Mouse (Mus musculus): ENCODE results near the gene Rhd. TPM values are rescaled to one million over a fixed set of nuclear protein-coding genes. Genes with fewer than 3 reads are reported as not detected.
A peak's percentile ranks its signal among the peaks of the same experiment; 100 is the strongest.

The Rhd gene
- polyA plus RNA-seq, 1 experiment from 2014 or later, result 0.54 TPM

- Histone ChIP-seq H3K9me3 (ENCODE audit: control insufficient read depth, low read length) (no peaks in the 10 kb centered on the region), H3K9ac (replicated peaks; ENCODE audit: low read length) (peak within 1 kb of the TSS; percentile 100), H3K4me2 (ENCODE audit: low read length) (peak within 1 kb of the TSS; percentile 59), H3K4me3 (replicated peaks; ENCODE audit: low read depth, low read length) (peak within 1 kb of the TSS; percentile 98), H3K27ac (replicated peaks; ENCODE audit: low read depth, low read length) (peak within 1 kb of the TSS; percentile 98), H3K36me3 (ENCODE audit: control insufficient read depth, insufficient read depth, low read length) (no peaks in the 10 kb centered on the region), H3K4me1 (ENCODE audit: control insufficient read depth, insufficient read depth, low read length) (peaks cover 20% of the 10 kb centered on the region), H3K27me3 (ENCODE audit: control insufficient read depth, insufficient read depth, low read length) (peaks cover 10% of the 10 kb centered on the region)
- ATAC-seq (ENCODE audit: low FRiP score, low TSS enrichment) (peak; percentile 97), DNase-seq (peak; percentile 99)
- under 1% methylated on average over 38 of the region's 38 CpGs for WGBS
Observed at GRCm38 (mm10) chr4:134853259-134853636, 11.1 kb upstream of the Rhd start, which contains the start of gene Maco1. Maco1 (minus strand) TSS chr4:134853345.

- ATAC-seq (ENCODE audit: low FRiP score, low TSS enrichment), result peak; percentile 95
- WGBS, result under 1% methylated on average over 91 of the region's 91 CpGs
- Histone ChIP-seq H3K9ac (replicated peaks; ENCODE audit: low read length) (peak overlapping the region; percentile 88), H3K4me1 (ENCODE audit: control insufficient read depth, insufficient read depth, low read length) (peaks cover 20% of the 10 kb centered on the region), H3K27me3 (ENCODE audit: control insufficient read depth, insufficient read depth, low read length) (peaks cover 10% of the 10 kb centered on the region), H3K27ac (replicated peaks; ENCODE audit: low read depth, low read length) (peak overlapping the region; percentile 98), H3K4me3 (replicated peaks; ENCODE audit: low read depth, low read length) (peak overlapping the region; percentile 98), H3K4me2 (ENCODE audit: low read length) (peak overlapping the region; percentile 53), H3K9me3 (ENCODE audit: control insufficient read depth, low read length) (no peaks in the 10 kb centered on the region), H3K36me3 (ENCODE audit: control insufficient read depth, insufficient read depth, low read length) (no peaks in the 10 kb centered on the region)
- peak; percentile 98 for DNase-seq
Observed at GRCm38 (mm10) chr4:134853637-134854485, 10.5 kb upstream of the Rhd start.

DNA sequence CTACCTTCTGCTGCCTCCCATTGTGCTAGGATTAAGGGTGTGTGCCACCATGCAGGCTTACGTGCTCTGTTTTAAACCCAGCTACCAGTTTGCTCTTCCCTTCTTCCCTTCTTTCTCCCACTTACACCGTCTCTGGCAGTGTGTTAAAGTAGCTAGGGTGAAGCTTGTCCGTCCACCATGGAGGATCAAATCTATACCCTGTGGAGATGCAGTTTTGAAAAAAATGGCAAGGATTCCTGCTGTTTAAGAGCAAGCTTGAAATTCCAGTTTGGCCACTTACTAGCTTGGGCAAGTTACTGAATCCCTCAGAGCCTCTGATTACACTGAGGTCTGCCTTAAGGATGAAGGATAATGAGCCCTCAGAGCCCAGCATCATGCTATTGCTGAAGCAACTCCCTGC is 9.0 kb upstream of the Rhd start:
- no peaks in the 10 kb centered on the region for H3K9me3 ChIP-seq (ENCODE audit: control insufficient read depth, low read length)
- ATAC-seq (ENCODE audit: low FRiP score, low TSS enrichment) (no peak), DNase-seq (no peak)
- no peak overlapping the region for H3K9ac ChIP-seq (replicated peaks; ENCODE audit: low read length)
- H3K27me3 ChIP-seq (ENCODE audit: control insufficient read depth, insufficient read depth, low read length), result peaks cover 10% of the 10 kb centered on the region
- no peak overlapping the region for H3K27ac ChIP-seq (replicated peaks; ENCODE audit: low read depth, low read length)
- WGBS, result 44% methylated on average over 3 of the region's 3 CpGs
- no peaks in the 10 kb centered on the region for H3K36me3 ChIP-seq (ENCODE audit: control insufficient read depth, insufficient read depth, low read length)
- H3K4me1 ChIP-seq (ENCODE audit: control insufficient read depth, insufficient read depth, low read length), result peaks cover 15% of the 10 kb centered on the region
- no peak overlapping the region for H3K4me3 ChIP-seq (replicated peaks; ENCODE audit: low read depth, low read length)
- H3K4me2 ChIP-seq (ENCODE audit: low read length), result no peak overlapping the region

- DNase-seq (no peak), ATAC-seq (ENCODE audit: low FRiP score, low TSS enrichment) (no peak)
- Histone ChIP-seq H3K27ac (replicated peaks; ENCODE audit: low read depth, low read length) (no peak overlapping the region), H3K4me3 (replicated peaks; ENCODE audit: low read depth, low read length) (no peak overlapping the region), H3K9me3 (ENCODE audit: control insufficient read depth, low read length) (no peaks in the 10 kb centered on the region), H3K36me3 (ENCODE audit: control insufficient read depth, insufficient read depth, low read length) (no peaks in the 10 kb centered on the region), H3K27me3 (ENCODE audit: control insufficient read depth, insufficient read depth, low read length) (peaks cover 10% of the 10 kb centered on the region), H3K4me2 (ENCODE audit: low read length) (no peak overlapping the region), H3K4me1 (ENCODE audit: control insufficient read depth, insufficient read depth, low read length) (peaks cover 8% of the 10 kb centered on the region), H3K9ac (replicated peaks; ENCODE audit: low read length) (no peak overlapping the region)
- WGBS, result 70% methylated on average over 5 of the region's 5 CpGs
Observed at GRCm38 (mm10) chr4:134856056-134856455, 8.3 kb upstream of the Rhd start.

- WGBS, result 34% methylated on average over 5 of the region's 5 CpGs
- H3K4me2 ChIP-seq (ENCODE audit: low read length), result no peak overlapping the region
- ATAC-seq (ENCODE audit: low FRiP score, low TSS enrichment) (no peak), DNase-seq (no peak)
- H3K27me3 ChIP-seq (ENCODE audit: control insufficient read depth, insufficient read depth, low read length), result peaks cover 10% of the 10 kb centered on the region
- no peaks in the 10 kb centered on the region for H3K36me3 ChIP-seq (ENCODE audit: control insufficient read depth, insufficient read depth, low read length)
- H3K4me3 ChIP-seq (replicated peaks; ENCODE audit: low read depth, low read length), result no peak overlapping the region
- no peak overlapping the region for H3K9ac ChIP-seq (replicated peaks; ENCODE audit: low read length)
- H3K9me3 ChIP-seq (ENCODE audit: control insufficient read depth, low read length), result no peaks in the 10 kb centered on the region
- H3K27ac ChIP-seq (replicated peaks; ENCODE audit: low read depth, low read length), result no peak overlapping the region
- peaks cover 4% of the 10 kb centered on the region for H3K4me1 ChIP-seq (ENCODE audit: control insufficient read depth, insufficient read depth, low read length)
Observed at GRCm38 (mm10) chr4:134856501-134856900, 7.8 kb upstream of the Rhd start.

DNA sequence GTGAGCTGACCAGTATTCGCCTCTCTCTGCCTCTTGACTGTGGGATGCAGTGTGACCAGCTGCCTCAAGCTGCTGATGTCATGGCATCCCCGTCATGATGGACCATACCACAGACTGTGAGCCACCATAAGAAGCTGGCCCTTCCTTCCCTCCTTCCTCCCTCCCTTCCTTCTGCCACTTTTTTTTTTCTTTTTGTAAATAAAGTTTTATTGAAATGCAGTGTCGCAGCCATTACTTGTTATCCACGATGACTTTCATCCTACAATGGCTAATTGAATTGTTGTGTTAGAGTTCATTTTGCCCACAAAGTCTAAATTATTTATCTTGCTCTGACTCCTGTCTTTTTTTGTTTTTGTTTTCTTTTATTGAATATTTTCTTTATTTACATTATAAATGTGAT is 5.8 kb upstream of the Rhd start:
- peaks cover 10% of the 10 kb centered on the region for H3K27me3 ChIP-seq (ENCODE audit: control insufficient read depth, insufficient read depth, low read length)
- H3K9ac ChIP-seq (replicated peaks; ENCODE audit: low read length), result no peak overlapping the region
- ATAC-seq (ENCODE audit: low FRiP score, low TSS enrichment) (no peak), DNase-seq (no peak)
- H3K4me2 ChIP-seq (ENCODE audit: low read length), result no peak overlapping the region
- H3K27ac ChIP-seq (replicated peaks; ENCODE audit: low read depth, low read length), result no peak overlapping the region
- 85% methylated on average over 4 of the region's 4 CpGs for WGBS
- no peaks in the 10 kb centered on the region for H3K36me3 ChIP-seq (ENCODE audit: control insufficient read depth, insufficient read depth, low read length)
- no peaks in the 10 kb centered on the region for H3K9me3 ChIP-seq (ENCODE audit: control insufficient read depth, low read length)
- no peak overlapping the region for H3K4me3 ChIP-seq (replicated peaks; ENCODE audit: low read depth, low read length)
- H3K4me1 ChIP-seq (ENCODE audit: control insufficient read depth, insufficient read depth, low read length), result no peaks in the 10 kb centered on the region

DNA sequence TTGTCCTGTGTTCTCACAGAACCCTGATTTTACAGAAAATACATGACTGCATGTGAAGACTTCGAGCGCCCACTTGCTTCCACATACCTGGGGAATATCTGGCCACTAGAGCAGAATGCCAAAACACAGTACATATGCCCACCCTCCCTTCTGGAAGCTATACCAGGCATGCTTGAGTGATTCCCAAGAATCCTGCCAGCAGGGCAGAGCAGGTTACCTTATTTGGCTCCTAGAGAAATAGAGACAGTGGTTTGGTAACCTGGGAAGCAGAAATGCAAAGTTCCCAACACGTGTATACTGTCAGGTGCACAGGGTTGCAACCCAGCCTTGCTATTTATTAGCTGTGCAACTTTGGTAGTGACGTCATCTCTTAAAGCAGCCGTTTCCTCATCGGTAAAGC is 2.5 kb upstream of the Rhd start:
- Histone ChIP-seq H3K9me3 (ENCODE audit: control insufficient read depth, low read length) (no peaks in the 10 kb centered on the region), H3K4me1 (ENCODE audit: control insufficient read depth, insufficient read depth, low read length) (no peaks in the 10 kb centered on the region), H3K27me3 (ENCODE audit: control insufficient read depth, insufficient read depth, low read length) (no peaks in the 10 kb centered on the region), H3K4me2 (ENCODE audit: low read length) (no peak overlapping the region), H3K9ac (replicated peaks; ENCODE audit: low read length) (no peak overlapping the region), H3K4me3 (replicated peaks; ENCODE audit: low read depth, low read length) (no peak overlapping the region), H3K27ac (replicated peaks; ENCODE audit: low read depth, low read length) (no peak overlapping the region), H3K36me3 (ENCODE audit: control insufficient read depth, insufficient read depth, low read length) (no peaks in the 10 kb centered on the region)
- no peak for DNase-seq
- no peak for ATAC-seq (ENCODE audit: low FRiP score, low TSS enrichment)
- 91% methylated on average over 6 of the region's 6 CpGs for WGBS

DNA sequence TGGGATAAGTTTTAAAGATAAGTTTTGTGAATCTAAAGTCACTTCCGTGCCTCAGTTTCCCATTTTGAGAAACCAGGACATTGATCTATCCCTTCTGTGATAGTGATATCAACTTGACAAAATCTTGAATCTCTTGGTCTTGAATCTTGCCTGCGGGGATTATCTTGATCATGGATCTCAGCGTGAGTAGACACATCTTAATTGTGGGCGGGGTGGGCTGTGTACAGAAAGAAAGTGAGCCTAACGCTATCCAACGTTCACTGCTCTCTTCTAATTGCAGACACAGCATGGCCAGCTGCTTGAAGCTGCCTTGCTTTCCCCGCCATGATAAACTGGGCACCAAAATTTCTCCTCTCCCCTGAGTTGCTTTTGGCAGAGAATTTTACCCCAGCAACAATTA is 1.3 kb upstream of the Rhd start:
- Histone ChIP-seq H3K4me3 (replicated peaks; ENCODE audit: low read depth, low read length) (no peak overlapping the region), H3K27ac (replicated peaks; ENCODE audit: low read depth, low read length) (no peak overlapping the region), H3K36me3 (ENCODE audit: control insufficient read depth, insufficient read depth, low read length) (no peaks in the 10 kb centered on the region), H3K27me3 (ENCODE audit: control insufficient read depth, insufficient read depth, low read length) (no peaks in the 10 kb centered on the region), H3K9ac (replicated peaks; ENCODE audit: low read length) (no peak overlapping the region), H3K4me1 (ENCODE audit: control insufficient read depth, insufficient read depth, low read length) (no peaks in the 10 kb centered on the region), H3K4me2 (ENCODE audit: low read length) (no peak overlapping the region), H3K9me3 (ENCODE audit: control insufficient read depth, low read length) (no peaks in the 10 kb centered on the region)
- 81% methylated on average over 7 of the region's 7 CpGs for WGBS
- ATAC-seq (ENCODE audit: low FRiP score, low TSS enrichment) (no peak), DNase-seq (no peak)

DNA sequence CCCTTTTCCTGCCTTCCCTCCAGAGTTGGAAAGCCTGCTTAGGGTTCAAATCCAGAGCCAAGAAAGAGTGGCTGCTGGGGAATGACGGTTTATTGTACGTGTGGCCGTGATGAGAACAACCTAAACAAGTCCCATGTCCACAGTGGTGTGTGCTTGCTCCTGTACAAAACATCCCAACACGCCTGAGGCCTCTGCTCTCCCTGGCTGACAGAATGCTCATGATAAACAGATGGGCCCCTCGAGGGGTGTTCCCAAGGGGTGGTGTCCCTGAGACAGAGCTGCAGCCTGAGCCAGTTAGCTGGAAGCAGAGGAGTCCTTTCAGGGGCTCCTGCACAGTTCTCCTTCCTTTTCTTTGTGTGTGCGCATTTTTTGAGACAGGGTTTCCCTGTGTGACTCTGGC is 1.0 kb downstream of the Rhd start:
- no peak for DNase-seq

More for the DNA sequence above, 1.0 kb downstream of the Rhd start:
- Histone ChIP-seq H3K4me2 (ENCODE audit: low read length) (no peak overlapping the region), H3K27me3 (ENCODE audit: control insufficient read depth, insufficient read depth, low read length) (peaks cover 13% of the 10 kb centered on the region; the same call in 1 of the 2 replicates), H3K4me3 (replicated peaks; ENCODE audit: low read depth, low read length) (no peak overlapping the region), H3K4me1 (ENCODE audit: control insufficient read depth, insufficient read depth, low read length) (no peaks in the 10 kb centered on the region), H3K36me3 (ENCODE audit: control insufficient read depth, insufficient read depth, low read length) (no peaks in the 10 kb centered on the region), H3K9ac (replicated peaks; ENCODE audit: low read length) (no peak overlapping the region), H3K9me3 (ENCODE audit: control insufficient read depth, low read length) (no peaks in the 10 kb centered on the region), H3K27ac (replicated peaks; ENCODE audit: low read depth, low read length) (no peak overlapping the region)
- no peak for ATAC-seq (ENCODE audit: low FRiP score, low TSS enrichment)
- WGBS, result 81% methylated on average over 6 of the region's 6 CpGs
